Mouse (Mus musculus) midbrain, embryonic 12.5 days (tissue): ENCODE data around the gene Akr1c13. TPM values are rescaled to one million over a fixed set of nuclear protein-coding genes. Genes with fewer than 3 reads are reported as not detected.
"Not testable (repeated sequence)": the region's sequence is repeated elsewhere in the genome, so short reads cannot be mapped to it uniquely, and the experiment has no call there.

Experiments used
- ATAC-seq: fragments of 200-750 bp; cut with Nextera tagmentation; 2 replicates; pipeline ENCODE4 v1.8.0; 2017; ENCODE audit warnings: low read depth, moderate TSS enrichment, moderate library complexity; ENCODE audit not compliant: low FRiP score
- H3K27ac ChIP-seq: fragments of 300-500 bp; sonication (generic); replicated peaks from 2 replicates; pipeline ENCODE4 v1.5.1; 2016; ENCODE audit warnings: mild to moderate bottlenecking
- H3K27me3 ChIP-seq: fragments of 300-500 bp; sonication (generic); 2 replicates; pipeline ENCODE4 v1.6.1; 2016; ENCODE audit warnings: mild to moderate bottlenecking
- H3K36me3 ChIP-seq: fragments of 300-500 bp; sonication (generic); 2 replicates; pipeline ENCODE4 v1.6.1; 2016
- H3K4me1 ChIP-seq: fragments of 300-500 bp; sonication (generic); 2 replicates; pipeline ENCODE4 v1.6.1; 2016
- H3K4me2 ChIP-seq: fragments of 300-500 bp; sonication (generic); replicated peaks from 2 replicates; pipeline ENCODE4 v1.6.1; 2016; ENCODE audit warnings: mild to moderate bottlenecking, moderate library complexity
- H3K4me3 ChIP-seq: fragments of 300-500 bp; sonication (generic); 2 replicates; pipeline ENCODE4 v1.5.1; 2016; ENCODE audit warnings: mild to moderate bottlenecking
- H3K9ac ChIP-seq: fragments of 300-500 bp; sonication (generic); replicated peaks from 2 replicates; pipeline ENCODE4 v1.6.1; 2016; ENCODE audit warnings: mild to moderate bottlenecking, moderate library complexity
- H3K9me3 ChIP-seq: fragments of 300-500 bp; sonication (generic); 2 replicates; pipeline ENCODE4 v1.6.1; 2016; ENCODE audit warnings: mild to moderate bottlenecking
- WGBS: fragments of 180-500 bp; shearing (Covaris S2); methylation state at CpG from one replicate; pipeline ENCODE4 v1.1.7; 2016; 5-methylcytosine and 5-hydroxymethylcytosine counted together
- polyA plus RNA-seq: library from polyadenylated mRNA; unstranded; fragments of >200 nt; fragmentation: Nextera tagmentation; extraction: Ambion mirVana; gene quantifications from 2 replicates; pipeline ENCODE4 v1.2.1, GENCODE M21; 2016

The Akr1c13 gene
- polyA plus RNA-seq = 0.19 and 0.31 TPM in 2 replicates

- no peaks in the 10 kb centered on the region for H3K36me3 ChIP-seq
- 86% methylated on average over 3 of the region's 3 CpGs for WGBS
- no peak for ATAC-seq
These were observed at the start of gene Akr1c13 for GRCm38 (mm10) chr13:4190904-4191303. Gene Akr1c13, plus strand, starts transcription at chr13:4191150.

DNA sequence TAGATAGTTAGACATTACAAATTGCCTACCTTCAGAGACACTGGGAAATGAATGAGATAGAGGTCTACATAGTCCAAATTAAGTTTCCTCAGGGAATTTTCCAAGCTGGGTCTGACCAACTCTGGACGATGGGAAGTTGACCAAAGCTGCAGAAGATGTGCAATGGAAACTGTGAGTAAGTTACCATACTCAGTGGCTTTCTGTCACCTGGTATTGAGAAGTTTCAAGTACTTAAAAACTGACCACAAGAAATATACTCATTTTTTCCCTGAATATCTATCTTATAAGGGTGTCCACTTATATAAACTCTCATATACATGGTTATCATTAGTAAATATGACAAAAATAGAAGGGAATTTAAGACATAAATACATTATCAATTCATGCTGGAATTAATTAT is 46.7 kb upstream of the Akr1c13 start:
- H3K4me2 ChIP-seq = no peak overlapping the region
- H3K9ac ChIP-seq = no peak overlapping the region
- no peaks in the 10 kb centered on the region for H3K27me3 ChIP-seq
- 66% methylated on average over 1 of the region's 1 CpGs for WGBS
- no peaks in the 10 kb centered on the region for H3K9me3 ChIP-seq
- ATAC-seq = no peak
- no peak overlapping the region for H3K27ac ChIP-seq
- no peaks in the 10 kb centered on the region for H3K4me1 ChIP-seq
- H3K4me3 ChIP-seq = no peak overlapping the region
- H3K36me3 ChIP-seq = no peaks in the 10 kb centered on the region

More at GRCm38 (mm10) chr13:4190904-4191303, at the start of gene Akr1c13:
- Histone ChIP-seq H3K27me3 (no peaks in the 10 kb centered on the region), H3K9ac (no peak within 1 kb of the TSS), H3K27ac (no peak within 1 kb of the TSS), H3K4me3 (no peak within 1 kb of the TSS), H3K4me2 (no peak within 1 kb of the TSS), H3K4me1 (no peaks in the 10 kb centered on the region), H3K9me3 (no peaks in the 10 kb centered on the region)

DNA sequence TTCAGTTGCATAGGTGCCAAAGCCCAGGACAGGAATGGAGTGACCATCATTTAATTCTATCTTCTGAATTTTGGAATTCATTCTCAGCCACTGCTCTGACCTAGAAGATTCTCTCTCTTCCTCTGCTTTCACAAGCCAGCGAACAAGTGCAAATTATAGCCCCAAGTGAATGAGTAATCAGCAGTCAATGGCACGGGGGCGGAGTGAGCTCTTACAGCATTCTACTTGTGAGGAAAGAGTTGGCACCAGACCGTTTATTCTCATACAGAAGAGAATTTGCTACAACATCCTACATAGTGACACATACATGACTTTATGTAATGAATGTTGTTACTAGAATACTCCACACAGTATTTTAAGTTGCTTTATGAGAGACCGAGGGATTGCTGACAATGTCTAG is 40.4 kb upstream of the Akr1c13 start, which contains the start of gene Akr1c18:
Akr1c18 (minus strand) TSS at position 137 of the 400 bp plus-strand sequence.
- no peak for ATAC-seq
- Histone ChIP-seq H3K9me3 (no peaks in the 10 kb centered on the region), H3K27me3 (no peaks in the 10 kb centered on the region), H3K9ac (no peak within 1 kb of the TSS), H3K4me2 (no peak within 1 kb of the TSS), H3K4me3 (no peak within 1 kb of the TSS), H3K27ac (no peak within 1 kb of the TSS), H3K36me3 (no peaks in the 10 kb centered on the region), H3K4me1 (no peaks in the 10 kb centered on the region)
- WGBS = 81% methylated on average over 5 of the region's 5 CpGs

- Histone ChIP-seq H3K9ac (no peak overlapping the region), H3K27ac (no peak overlapping the region), H3K4me1 (no peaks in the 10 kb centered on the region), H3K27me3 (no peaks in the 10 kb centered on the region), H3K9me3 (no peaks in the 10 kb centered on the region), H3K36me3 (no peaks in the 10 kb centered on the region), H3K4me3 (no peak overlapping the region), H3K4me2 (no peak overlapping the region)
- ATAC-seq = no peak
- WGBS = 70% methylated on average over 2 of the region's 2 CpGs
These were observed 38.0 kb upstream of the Akr1c13 start for GRCm38 (mm10) chr13:4152908-4153307.

DNA sequence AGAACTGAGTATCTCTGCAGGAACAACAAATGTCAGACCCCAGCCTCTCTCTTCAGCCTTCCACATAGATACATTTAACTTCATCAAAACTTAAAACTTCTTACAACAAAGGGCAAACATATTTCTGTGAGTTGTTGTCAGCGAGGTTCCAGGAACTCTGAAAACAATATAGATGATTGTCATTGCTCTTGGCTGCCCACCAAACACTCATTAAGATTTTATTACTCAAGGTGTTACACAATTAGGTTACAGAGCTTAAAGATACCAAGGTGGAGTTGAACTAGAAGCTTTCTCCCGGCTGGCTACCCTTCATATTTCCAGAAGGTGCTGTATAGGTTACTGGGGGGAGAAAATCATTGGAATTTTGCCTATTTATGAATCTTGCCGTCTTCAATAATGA is 37.4 kb upstream of the Akr1c13 start:
- Histone ChIP-seq H3K27ac (no peak overlapping the region), H3K4me1 (no peaks in the 10 kb centered on the region), H3K9me3 (no peaks in the 10 kb centered on the region), H3K36me3 (no peaks in the 10 kb centered on the region), H3K4me3 (no peak overlapping the region), H3K27me3 (no peaks in the 10 kb centered on the region), H3K4me2 (no peak overlapping the region), H3K9ac (no peak overlapping the region)
- 88% methylated on average over 3 of the region's 3 CpGs for WGBS
- ATAC-seq = no peak

GRCm38 (mm10) chr13:4155286-4155685 is 35.7 kb upstream of the Akr1c13 start:
- no peaks in the 10 kb centered on the region for H3K27me3 ChIP-seq
- ATAC-seq = no peak
- WGBS = 19% methylated on average over 2 of the region's 2 CpGs

GRCm38 (mm10) chr13:4168006-4168405 is 22.9 kb upstream of the Akr1c13 start:
- Histone ChIP-seq H3K27ac (no peak overlapping the region), H3K4me1 (no peaks in the 10 kb centered on the region), H3K9me3 (no peaks in the 10 kb centered on the region), H3K36me3 (no peaks in the 10 kb centered on the region), H3K27me3 (no peaks in the 10 kb centered on the region), H3K9ac (no peak overlapping the region), H3K4me2 (no peak overlapping the region), H3K4me3 (no peak overlapping the region)
- no peak for ATAC-seq
- WGBS = 34% methylated on average over 1 of the region's 1 CpGs

More at GRCm38 (mm10) chr13:4155286-4155685, 35.7 kb upstream of the Akr1c13 start:
- Histone ChIP-seq H3K36me3 (no peaks in the 10 kb centered on the region), H3K4me2 (no peak overlapping the region), H3K9me3 (no peaks in the 10 kb centered on the region), H3K4me3 (no peak overlapping the region), H3K4me1 (no peaks in the 10 kb centered on the region), H3K27ac (no peak overlapping the region), H3K9ac (no peak overlapping the region)

GRCm38 (mm10) chr13:4172978-4173377 is 18.0 kb upstream of the Akr1c13 start:
- Histone ChIP-seq H3K9ac (no peak overlapping the region), H3K27me3 (no peaks in the 10 kb centered on the region), H3K36me3 (no peaks in the 10 kb centered on the region), H3K27ac (no peak overlapping the region), H3K4me3 (no peak overlapping the region), H3K4me2 (no peak overlapping the region), H3K9me3 (no peaks in the 10 kb centered on the region), H3K4me1 (no peaks in the 10 kb centered on the region)
- no peak for ATAC-seq
- WGBS = 73% methylated on average over 2 of the region's 2 CpGs

DNA sequence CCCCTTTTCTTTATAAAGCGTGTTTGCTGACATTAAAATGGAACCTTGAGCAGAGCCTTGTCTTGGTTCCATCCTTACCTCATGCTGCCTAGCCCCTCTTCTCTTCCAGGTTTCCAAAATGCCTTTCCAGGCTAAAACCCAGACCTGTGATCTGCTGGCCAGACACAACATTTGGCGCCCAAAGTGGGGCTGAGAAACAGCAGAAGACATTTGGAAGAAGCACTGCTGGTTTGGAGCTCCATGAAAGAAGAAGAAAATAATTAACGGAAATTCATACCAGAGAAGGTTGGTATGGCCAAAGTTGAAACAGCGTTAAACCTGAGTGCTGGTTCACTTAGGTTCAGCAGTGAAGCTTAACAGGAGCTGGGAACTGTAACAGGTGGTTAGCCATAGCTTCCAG is 9.6 kb upstream of the Akr1c13 start:
- ATAC-seq = not testable (repeated sequence)
- WGBS = 88% methylated on average over 4 of the region's 4 CpGs

DNA sequence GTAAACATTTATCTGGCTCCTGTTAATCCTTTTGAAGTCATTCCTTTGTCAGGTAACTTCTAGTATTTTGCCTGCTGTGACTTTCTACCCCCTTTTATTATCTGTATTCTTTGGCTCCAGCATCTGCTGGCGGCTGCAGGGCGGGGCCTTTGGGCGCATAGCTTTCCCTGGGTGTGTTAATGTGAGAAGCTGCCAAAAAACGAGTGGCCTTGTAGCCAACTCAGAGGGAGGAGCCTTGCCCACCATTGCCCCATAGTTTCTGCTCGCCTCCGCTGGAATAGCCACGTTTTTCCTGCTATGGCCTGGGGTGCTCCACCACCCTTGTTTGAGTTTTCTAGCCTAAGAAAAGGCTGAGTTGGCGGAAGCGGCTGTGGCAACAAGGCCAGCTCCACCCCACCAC is 7.8 kb upstream of the Akr1c13 start:
- H3K9ac ChIP-seq = no peak overlapping the region
- WGBS = 52% methylated on average over 9 of the region's 9 CpGs
- H3K4me3 ChIP-seq = no peak overlapping the region
- H3K4me2 ChIP-seq = no peak overlapping the region
- H3K36me3 ChIP-seq = no peaks in the 10 kb centered on the region
- H3K4me1 ChIP-seq = no peaks in the 10 kb centered on the region
- no peak for ATAC-seq
- 0 out of 2 replicates have a peak, but pooled peaks cover 4% of the 10 kb centered on the region for H3K9me3 ChIP-seq
- no peak overlapping the region for H3K27ac ChIP-seq
- no peaks in the 10 kb centered on the region for H3K27me3 ChIP-seq

More for the DNA sequence above, 9.6 kb upstream of the Akr1c13 start:
- not testable (repeated sequence) for H3K9me3 ChIP-seq, H3K9ac ChIP-seq, H3K27me3 ChIP-seq, H3K4me3 ChIP-seq, H3K4me2 ChIP-seq, H3K36me3 ChIP-seq, H3K4me1 ChIP-seq, H3K27ac ChIP-seq

- WGBS = 86% methylated on average over 7 of the region's 7 CpGs
- not testable (repeated sequence) for H3K4me3 ChIP-seq, H3K36me3 ChIP-seq, ATAC-seq, H3K9ac ChIP-seq, H3K27ac ChIP-seq, H3K9me3 ChIP-seq, H3K4me1 ChIP-seq, H3K4me2 ChIP-seq, H3K27me3 ChIP-seq
These were observed 4.1 kb upstream of the Akr1c13 start for GRCm38 (mm10) chr13:4186641-4187411.

GRCm38 (mm10) chr13:4188174-4188573 is 2.8 kb upstream of the Akr1c13 start:
- Histone ChIP-seq H3K9ac (no peak overlapping the region), H3K9me3 (no peaks in the 10 kb centered on the region), H3K27ac (no peak overlapping the region), H3K36me3 (no peaks in the 10 kb centered on the region), H3K4me1 (no peaks in the 10 kb centered on the region), H3K4me3 (no peak overlapping the region), H3K4me2 (no peak overlapping the region), H3K27me3 (no peaks in the 10 kb centered on the region)
- 81% methylated on average over 2 of the region's 2 CpGs for WGBS
- no peak for ATAC-seq

DNA sequence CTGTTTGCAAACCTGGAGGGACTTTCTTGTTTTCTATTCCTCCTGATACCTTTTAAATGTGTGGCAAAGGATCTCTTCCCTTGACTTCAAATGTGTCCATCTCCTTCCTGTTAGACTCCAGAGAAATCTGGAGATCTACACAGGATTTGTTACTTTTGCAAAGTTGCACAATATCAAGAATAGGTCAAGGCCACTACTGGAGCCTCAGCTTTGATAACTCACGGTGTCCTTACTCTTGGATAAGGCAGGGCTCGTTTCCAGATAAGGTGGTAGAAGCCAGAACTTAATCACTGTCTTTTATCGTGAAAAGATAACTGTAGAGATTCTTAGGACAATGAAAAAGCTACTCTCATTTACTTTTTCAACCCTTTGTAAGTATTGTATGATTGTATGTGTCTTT is 1.6 kb downstream of the Akr1c13 start:
- H3K4me1 ChIP-seq = no peaks in the 10 kb centered on the region
- no peak overlapping the region for H3K4me3 ChIP-seq
- H3K9me3 ChIP-seq = no peaks in the 10 kb centered on the region
- no peak overlapping the region for H3K4me2 ChIP-seq
- no peak overlapping the region for H3K27ac ChIP-seq
- H3K27me3 ChIP-seq = no peaks in the 10 kb centered on the region
- H3K36me3 ChIP-seq = no peaks in the 10 kb centered on the region
- no peak overlapping the region for H3K9ac ChIP-seq
- 84% methylated on average over 3 of the region's 3 CpGs for WGBS
- ATAC-seq = no peak
